Mouse (Mus musculus): ENCODE data around the gene Scgb1b2. TPM values are rescaled to one million over a fixed set of nuclear protein-coding genes. Genes with fewer than 3 reads are reported as not detected.

Scgb1b2 gene
- not detected in 2 replicates for polyA plus RNA-seq (2016; fragmentation: Nextera tagmentation; extraction: Ambion mirVana)

DNA sequence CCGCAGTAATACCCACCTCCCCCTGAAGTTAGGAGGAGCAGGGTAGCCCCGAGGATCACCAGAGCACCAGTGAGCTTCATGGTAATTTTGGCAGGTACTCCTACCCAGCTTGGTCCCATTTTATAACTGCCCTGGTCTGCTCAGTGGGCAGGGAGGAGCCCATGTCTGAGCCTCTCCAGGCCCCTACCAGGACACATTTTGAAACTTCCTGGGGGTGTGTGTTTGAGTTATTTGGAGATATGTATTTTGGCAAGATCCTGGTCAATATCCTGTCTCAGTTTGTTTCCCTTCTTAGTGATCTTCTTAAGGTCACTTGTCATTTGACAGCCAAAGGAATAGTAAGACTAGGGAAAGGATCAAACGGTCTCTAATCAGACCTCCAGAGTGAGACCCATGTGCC is at the start of gene Scgb1b2:
Gene Scgb1b2 (minus strand): TSS at position 101 of the 400 bp plus-strand sequence.
- no peak within 1 kb of the TSS for H3K4me2 ChIP-seq
- no peak for ATAC-seq (ENCODE audit: insufficient number of reproducible peaks, insufficient read depth, low FRiP score, low TSS enrichment, low read depth)
- no peaks in the 10 kb centered on the region for H3K27me3 ChIP-seq
- no peaks in the 10 kb centered on the region for H3K4me1 ChIP-seq (replicated peaks)
- WGBS: 76% methylated on average over 3 of the region's 3 CpGs
- no peak within 1 kb of the TSS for H3K27ac ChIP-seq
- H3K9me3 ChIP-seq: peaks cover 35% of the 10 kb centered on the region; the same call in 1 of the 2 replicates
- no peak within 1 kb of the TSS for H3K9ac ChIP-seq (replicated peaks)
- no peaks in the 10 kb centered on the region for H3K36me3 ChIP-seq
- H3K4me3 ChIP-seq (replicated peaks): no peak within 1 kb of the TSS

DNA sequence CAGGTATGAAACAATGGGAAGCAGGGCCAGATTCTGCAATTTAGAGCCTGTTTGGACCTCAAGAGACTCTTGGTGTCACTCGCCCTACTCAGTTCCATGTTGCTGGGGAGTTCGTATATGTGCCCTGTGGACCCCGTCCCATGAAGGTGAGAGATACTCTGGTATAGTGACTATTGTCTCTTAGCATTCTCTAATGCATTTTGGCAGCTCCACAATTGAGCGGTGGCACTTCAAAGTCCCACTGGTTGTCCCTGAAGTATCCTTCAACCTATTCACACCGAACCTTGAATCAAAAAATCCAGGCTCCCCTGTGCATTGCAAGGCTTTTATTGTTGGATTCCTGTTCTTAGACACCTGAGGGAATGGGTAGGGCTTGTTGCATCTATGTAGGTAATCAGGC is 1.4 kb downstream of the Scgb1b2 start, which contains the start of gene Scgb2b2:
Gene Scgb2b2 (plus strand): TSS at position 301 of the 400 bp plus-strand sequence.
- Histone ChIP-seq H3K4me3 (replicated peaks) (no peak within 1 kb of the TSS), H3K4me1 (replicated peaks) (no peaks in the 10 kb centered on the region), H3K27ac (no peak within 1 kb of the TSS), H3K4me2 (no peak within 1 kb of the TSS), H3K9ac (replicated peaks) (no peak within 1 kb of the TSS), H3K9me3 (peaks cover 38% of the 10 kb centered on the region; the same call in 1 of the 2 replicates), H3K27me3 (no peaks in the 10 kb centered on the region), H3K36me3 (no peaks in the 10 kb centered on the region)
- no peak for ATAC-seq (ENCODE audit: insufficient number of reproducible peaks, insufficient read depth, low FRiP score, low TSS enrichment, low read depth)
- 88% methylated on average over 5 of the region's 5 CpGs for WGBS

Other genes with a start within 250 kb of the Scgb1b2 start
- gene Fxyd5, start 249.3 kb downstream of the Scgb1b2 start, polyA plus RNA-seq (2016; fragmentation: Nextera tagmentation; extraction: Ambion mirVana): 9.9 and 10.3 TPM in 2 replicates
- gene Fxyd7, start 240.4 kb downstream of the Scgb1b2 start, polyA plus RNA-seq (2016; fragmentation: Nextera tagmentation; extraction: Ambion mirVana): 9.7 and 10.6 TPM in 2 replicates
- 23.6 and 28.2 TPM in 2 replicates for gene Fxyd1, start 234.6 kb downstream of the Scgb1b2 start, polyA plus RNA-seq (2016; fragmentation: Nextera tagmentation; extraction: Ambion mirVana)
- gene Lgi4, start 232.5 kb downstream of the Scgb1b2 start, polyA plus RNA-seq (2016; fragmentation: Nextera tagmentation; extraction: Ambion mirVana): 0.61 and 0.87 TPM in 2 replicates
- 18.3 and 19.2 TPM in 2 replicates for gene Fxyd3, start 215.1 kb downstream of the Scgb1b2 start, polyA plus RNA-seq (2016; fragmentation: Nextera tagmentation; extraction: Ambion mirVana)
- gene Hpn, start 176.5 kb downstream of the Scgb1b2 start, polyA plus RNA-seq (2016; fragmentation: Nextera tagmentation; extraction: Ambion mirVana): 2.4 and 3.6 TPM in 2 replicates
- gene Scn1b, start 164.8 kb downstream of the Scgb1b2 start, polyA plus RNA-seq (2016; fragmentation: Nextera tagmentation; extraction: Ambion mirVana): 1.4 and 2.0 TPM in 2 replicates
- gene Gramd1a, start 135.9 kb downstream of the Scgb1b2 start, polyA plus RNA-seq (2016; fragmentation: Nextera tagmentation; extraction: Ambion mirVana): 95.1 and 104 TPM in 2 replicates
- not detected in 2 replicates for gene Scgb2b2, start 1.3 kb downstream of the Scgb1b2 start, polyA plus RNA-seq (2016; fragmentation: Nextera tagmentation; extraction: Ambion mirVana)
- gene Scgb2b3, start 70.3 kb upstream of the Scgb1b2 start, polyA plus RNA-seq (2016; fragmentation: Nextera tagmentation; extraction: Ambion mirVana): not detected in 2 replicates
- gene Scgb1b3, start 83.8 kb upstream of the Scgb1b2 start, polyA plus RNA-seq (2016; fragmentation: Nextera tagmentation; extraction: Ambion mirVana): not detected in 2 replicates